Comparison of ENCODE assay signal across 24 mouse cellular contexts in genomic region chr1:103093908-103094648, GRCm38 (mm10).
DNase-seq lines count a peak whose midpoint lies in the region; ATAC-seq and TF ChIP-seq lines count a peak whose summit lies in the region.
"Had no signal": no experiment of that assay in that cellular context is flagged by ENCODE, and none has a peak within 500 bp of the region (broad histone marks: within the 10 kb centered on the region; RNA-seq: fewer than 3 reads in every experiment).

No protein-coding gene starts in this region.

- no peaks in the 10 kb centered on the region for H3K27me3 ChIP-seq in forebrain, embryonic 11.5 days (ENCODE audit: control insufficient read depth, insufficient read depth, low read length)
- no peaks in the 10 kb centered on the region for H3K27me3 ChIP-seq in forebrain, postnatal 0 days (ENCODE audit: insufficient read depth, low read length)
- no peaks in the 10 kb centered on the region for H3K27me3 ChIP-seq in hindbrain, embryonic 12.5 days
- H3K27me3 ChIP-seq in hindbrain, embryonic 16.5 days (replicated peaks; ENCODE audit: control insufficient read depth, insufficient read depth, low read length) = no peaks in the 10 kb centered on the region
- H3K27me3 ChIP-seq: embryonic facial prominence, embryonic 12.5 days; liver, embryonic 13.5 days; Patski had no signal

- TF ChIP-seq POLR2A in brain, embryonic 14.5 days (IDR thresholded peaks at IDR 0.05; ENCODE audit: borderline replicate concordance, extremely low read depth, insufficient read depth, insufficient read length, poor library complexity, severe bottlenecking) = no peak

- no peak for TF ChIP-seq CTCF in forebrain, postnatal 0 days (IDR thresholded peaks at IDR 0.05; ENCODE audit: low read depth)
- TF ChIP-seq CTCF in brain, embryonic 14.5 days (IDR thresholded peaks at IDR 0.05; ENCODE audit: borderline replicate concordance, extremely low read depth, insufficient read depth, insufficient read length) = no peak

- no peak overlapping the region for H3K4me3 ChIP-seq in forebrain, embryonic 11.5 days (ENCODE audit: low read depth, low read length)
- no peak overlapping the region for H3K4me3 ChIP-seq in forebrain, postnatal 0 days (ENCODE audit: low read depth, low read length)
- no peak overlapping the region for H3K4me3 ChIP-seq in hindbrain, embryonic 12.5 days
- no peak overlapping the region for H3K4me3 ChIP-seq in hindbrain, embryonic 16.5 days (ENCODE audit: low read length)
- H3K4me3 ChIP-seq: embryonic facial prominence, embryonic 12.5 days; heart, adult 2 months; left cerebral cortex, adult 2 months; liver, embryonic 13.5 days had no signal

- peak; percentile 73 for ATAC-seq in forebrain, embryonic 11.5 days (replicated peaks; ENCODE audit: low FRiP score)
- no peak for ATAC-seq in forebrain, postnatal 0 days
- ATAC-seq in hindbrain, embryonic 12.5 days (ENCODE audit: low FRiP score) = peak; percentile 48; the same call in 1 of the 2 replicates
- ATAC-seq in hindbrain, embryonic 16.5 days = no peak
- ATAC-seq: activated CD4-positive, CD25-positive, alpha-beta regulatory T cell, adult 4 months; CD4-positive, CD25-positive, alpha-beta regulatory T cell, adult 4 months; inflammation-experienced regulatory T-cells, adult 6 months; Patski had no signal

- no peak overlapping the region for H3K4me2 ChIP-seq in forebrain, embryonic 11.5 days (ENCODE audit: low read depth, low read length, severe bottlenecking)
- H3K4me2 ChIP-seq in forebrain, postnatal 0 days (ENCODE audit: low read depth) = no peak overlapping the region
- H3K4me2 ChIP-seq in hindbrain, embryonic 12.5 days (replicated peaks) = no peak overlapping the region
- H3K4me2 ChIP-seq in hindbrain, embryonic 16.5 days (ENCODE audit: low read length) = no peak overlapping the region
- H3K4me2 ChIP-seq: embryonic facial prominence, embryonic 12.5 days; liver, embryonic 13.5 days had no signal

- H3K36me3 ChIP-seq in forebrain, embryonic 11.5 days (ENCODE audit: control insufficient read depth, insufficient read depth, low read length) = no peaks in the 10 kb centered on the region
- no peaks in the 10 kb centered on the region for H3K36me3 ChIP-seq in forebrain, postnatal 0 days (ENCODE audit: insufficient read depth)
- H3K36me3 ChIP-seq in hindbrain, embryonic 12.5 days = no peaks in the 10 kb centered on the region
- H3K36me3 ChIP-seq in hindbrain, embryonic 16.5 days (ENCODE audit: control insufficient read depth, insufficient read depth, low read length) = no peaks in the 10 kb centered on the region
- H3K36me3 ChIP-seq: embryonic facial prominence, embryonic 12.5 days; G1E; liver, embryonic 13.5 days had no signal

- no peak overlapping the region for H3K9ac ChIP-seq in forebrain, embryonic 11.5 days (ENCODE audit: low read length)
- no peak overlapping the region for H3K9ac ChIP-seq in forebrain, postnatal 0 days
- H3K9ac ChIP-seq in hindbrain, embryonic 12.5 days = no peak overlapping the region
- H3K9ac ChIP-seq in hindbrain, embryonic 16.5 days (ENCODE audit: low read depth, low read length) = no peak overlapping the region
- H3K9ac ChIP-seq: embryonic facial prominence, embryonic 12.5 days; liver, embryonic 13.5 days had no signal

- no peak for DNase-seq in forebrain, embryonic 11.5 days (ENCODE audit: low spot score)
- DNase-seq in forebrain, postnatal 0 days = no peak
- DNase-seq in ES-CJ7 (ENCODE audit: low read depth, low spot score) = peak; percentile 39
- DNase-seq in brain, embryonic 14.5 days (ENCODE audit: low read depth) = peak; percentile 55
- DNase-seq in kidney, postnatal 25 days = no peak
- DNase-seq: adrenal gland, postnatal 14 days; cerebellum, adult 8-10 months; gastrocnemius, postnatal 36 days; heart, adult 2 months; kidney, adult 18-20 months; liver, embryonic 13.5 days; lung, adult 2 months; lung, postnatal 14 days; right cerebral cortex, postnatal 25 days; spleen, adult 18-20 months had no signal

- H3K4me1 ChIP-seq in forebrain, embryonic 11.5 days (replicated peaks; ENCODE audit: control insufficient read depth, insufficient read depth, low read length) = no peaks in the 10 kb centered on the region
- no peaks in the 10 kb centered on the region for H3K4me1 ChIP-seq in forebrain, postnatal 0 days (ENCODE audit: insufficient read depth)
- H3K4me1 ChIP-seq in hindbrain, embryonic 12.5 days = no peaks in the 10 kb centered on the region
- no peaks in the 10 kb centered on the region for H3K4me1 ChIP-seq in hindbrain, embryonic 16.5 days (ENCODE audit: control insufficient read depth, insufficient read depth, low read depth, low read length)
- H3K4me1 ChIP-seq: embryonic facial prominence, embryonic 12.5 days; liver, embryonic 13.5 days had no signal

- H3K9me3 ChIP-seq in forebrain, embryonic 11.5 days (ENCODE audit: control insufficient read depth, low read length) = no peaks in the 10 kb centered on the region
- no peaks in the 10 kb centered on the region for H3K9me3 ChIP-seq in forebrain, postnatal 0 days (ENCODE audit: low read length)
- H3K9me3 ChIP-seq in hindbrain, embryonic 12.5 days (replicated peaks) = no peaks in the 10 kb centered on the region
- H3K9me3 ChIP-seq in hindbrain, embryonic 16.5 days (ENCODE audit: control insufficient read depth, low read length) = no peaks in the 10 kb centered on the region
- H3K9me3 ChIP-seq: embryonic facial prominence, embryonic 12.5 days; liver, embryonic 13.5 days had no signal

- 46% methylated on average over 2 of the region's 2 CpGs for WGBS in forebrain, embryonic 11.5 days
- 29% methylated on average over 2 of the region's 2 CpGs for WGBS in forebrain, postnatal 0 days
- WGBS in hindbrain, embryonic 12.5 days = 30% methylated on average over 2 of the region's 2 CpGs
- 28% methylated on average over 2 of the region's 2 CpGs for WGBS in hindbrain, embryonic 16.5 days

- H3K27ac ChIP-seq in forebrain, embryonic 11.5 days (ENCODE audit: low read depth, low read length) = no peak overlapping the region
- H3K27ac ChIP-seq in forebrain, postnatal 0 days (ENCODE audit: low read depth, low read length) = no peak overlapping the region
- no peak overlapping the region for H3K27ac ChIP-seq in hindbrain, embryonic 12.5 days
- no peak overlapping the region for H3K27ac ChIP-seq in hindbrain, embryonic 16.5 days (ENCODE audit: low read depth, low read length)
- H3K27ac ChIP-seq: embryonic facial prominence, embryonic 12.5 days; heart, adult 2 months; left cerebral cortex, adult 2 months; liver, embryonic 13.5 days had no signal

Comparison
In these comparisons a context has a peak if more than half of its experiments do, and no peak if none do; other contexts are left out.
1. ATAC-seq: peak in forebrain, embryonic 11.5 days (single experiment) and hindbrain, embryonic 12.5 days (single experiment); none in forebrain, postnatal 0 days (single experiment) and hindbrain, embryonic 16.5 days (single experiment).
2. DNase-seq: peak in ES-CJ7 (single experiment) and brain, embryonic 14.5 days (single experiment); none in forebrain, embryonic 11.5 days (single experiment), forebrain, postnatal 0 days (single experiment) and kidney, postnatal 25 days (0 of 2).